Mouse (Mus musculus): Measurements from ENCODE around the gene Ptpn1. TPM values are rescaled to one million over a fixed set of nuclear protein-coding genes. Genes with fewer than 3 reads are reported as not detected.

Gene Ptpn1
- total and polyA plus RNA-seq, 3 experiments: 16.2 to 38.1 (median 29.4) TPM

DNA sequence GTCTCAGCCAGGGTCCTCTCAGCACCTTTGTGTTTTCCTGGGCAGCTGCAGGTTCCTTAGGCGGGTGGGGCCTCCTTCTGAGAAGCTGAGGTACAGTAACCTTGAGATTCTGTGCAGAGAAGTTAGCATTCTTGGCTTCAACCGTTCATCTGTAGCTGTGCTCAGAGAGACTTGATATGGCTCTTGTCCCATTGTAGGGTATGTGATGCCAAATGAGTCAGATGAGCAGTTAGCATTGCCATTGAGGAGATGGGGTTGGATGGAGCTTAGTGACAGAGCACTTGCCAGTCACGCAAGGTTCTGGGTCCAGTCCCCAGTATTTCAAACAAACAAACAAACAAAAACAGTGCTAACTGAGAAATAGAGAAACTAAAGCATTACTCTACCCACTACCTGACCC, 34.1 kb downstream of the Ptpn1 start:
- H3K9me3 ChIP-seq (replicated peaks): no peaks in the 10 kb centered on the region
- no peak for TF ChIP-seq GATA2 (IDR thresholded peaks at IDR 0.05; ENCODE audit: borderline replicate concordance, low read depth, low read length)
- no peak for TF ChIP-seq POLR2AphosphoS5 (IDR thresholded peaks at IDR 0.05; ENCODE audit: insufficient replicate concordance, low read depth, low read length)
- TF ChIP-seq CTCF (IDR thresholded peaks at IDR 0.05; ENCODE audit: low read depth, low read length): no peak
- TF ChIP-seq GATA1 (IDR thresholded peaks at IDR 0.05; ENCODE audit: borderline replicate concordance, low read length): no peak
- no peak for TF ChIP-seq TAL1 (conservative IDR thresholded peaks at IDR 0.05; ENCODE audit: low read depth, low read length)
- H3K36me3 ChIP-seq (replicated peaks): peaks cover 95% of the 10 kb centered on the region
- ATAC-seq (ENCODE audit: extremely low read depth, insufficient number of reproducible peaks, low FRiP score, poor library complexity, severe bottlenecking) (no peak), DNase-seq (ENCODE audit: low spot score) (no peak)
- H3K4me3 ChIP-seq (ENCODE audit: low read depth, low read length): no peak overlapping the region
- no peaks in the 10 kb centered on the region for H3K4me1 ChIP-seq (ENCODE audit: insufficient read depth, low read depth, low read length)
- H3K27me3 ChIP-seq (ENCODE audit: insufficient read depth, low read length): no peaks in the 10 kb centered on the region

DNA sequence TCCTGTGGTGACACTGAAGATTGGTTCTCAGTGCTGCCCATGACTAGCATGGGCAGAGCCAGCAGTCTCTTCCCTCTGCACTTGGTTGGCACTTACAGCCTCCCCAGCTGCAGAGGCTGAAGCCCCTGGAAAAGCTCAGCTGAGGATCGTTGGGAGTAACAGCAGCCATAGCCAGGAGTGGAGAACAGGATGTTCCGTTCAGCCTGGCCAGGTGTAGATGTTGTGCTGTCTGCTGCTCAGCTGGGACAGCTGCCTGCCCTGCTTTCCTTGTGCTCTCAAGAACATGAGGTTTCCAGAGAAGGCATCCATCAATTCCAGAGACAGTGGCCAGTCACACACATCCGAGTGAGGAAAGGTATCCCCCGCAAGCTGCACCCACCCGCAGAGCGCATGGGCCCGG, 36.6 kb downstream of the Ptpn1 start:
- H3K9me3 ChIP-seq (replicated peaks): no peaks in the 10 kb centered on the region
- TF ChIP-seq GATA2 (IDR thresholded peaks at IDR 0.05; ENCODE audit: borderline replicate concordance, low read depth, low read length) (no peak), POLR2AphosphoS5 (IDR thresholded peaks at IDR 0.05; ENCODE audit: insufficient replicate concordance, low read depth, low read length) (no peak), CTCF (IDR thresholded peaks at IDR 0.05; ENCODE audit: low read depth, low read length) (no peak), TAL1 (conservative IDR thresholded peaks at IDR 0.05; ENCODE audit: low read depth, low read length) (no peak)
- no peak for ATAC-seq (ENCODE audit: extremely low read depth, insufficient number of reproducible peaks, low FRiP score, poor library complexity, severe bottlenecking)
- H3K36me3 ChIP-seq (replicated peaks): peaks cover 100% of the 10 kb centered on the region
- no peaks in the 10 kb centered on the region for H3K27me3 ChIP-seq (ENCODE audit: insufficient read depth, low read length)
- no peaks in the 10 kb centered on the region for H3K4me1 ChIP-seq (ENCODE audit: insufficient read depth, low read depth, low read length)
- no peak for DNase-seq (ENCODE audit: low spot score)
- H3K4me3 ChIP-seq (ENCODE audit: low read depth, low read length): no peak overlapping the region

DNA sequence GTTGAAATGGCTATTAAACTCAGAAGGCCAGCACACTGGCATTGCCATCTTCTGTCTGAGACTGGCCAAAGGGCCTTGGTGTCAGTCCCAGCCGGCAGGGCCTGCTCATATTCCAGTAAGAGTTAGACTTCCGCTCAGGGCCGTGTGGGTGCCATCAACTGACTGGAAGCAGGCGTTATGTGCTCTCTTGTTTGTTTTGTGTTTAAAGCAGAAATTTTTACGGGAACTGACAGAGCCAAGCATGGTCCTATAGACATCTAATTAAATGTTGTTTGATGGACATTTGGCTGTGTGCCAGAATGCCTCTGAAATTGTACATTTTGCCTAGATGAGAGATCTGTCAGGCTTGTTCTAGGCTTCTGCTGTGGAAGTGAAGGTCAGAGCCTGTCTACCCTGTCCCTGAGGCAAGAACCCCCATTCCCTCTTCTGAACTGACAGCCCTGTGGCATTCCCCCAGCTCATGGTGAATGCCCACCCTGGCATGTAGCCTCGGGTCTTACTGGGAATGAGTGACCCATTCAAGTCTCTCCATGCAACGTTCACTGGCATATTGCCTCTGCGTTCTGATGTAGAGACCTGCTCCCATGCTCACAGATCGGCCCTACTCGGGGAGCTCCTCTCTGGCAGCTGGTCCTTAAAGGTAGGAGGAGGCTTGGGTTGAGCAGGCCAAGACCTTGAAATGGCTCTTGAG, 38.1 kb downstream of the Ptpn1 start:
- no peak for ATAC-seq (ENCODE audit: extremely low read depth, insufficient number of reproducible peaks, low FRiP score, poor library complexity, severe bottlenecking)
- no peaks in the 10 kb centered on the region for H3K9me3 ChIP-seq (replicated peaks)
- H3K4me3 ChIP-seq (ENCODE audit: low read depth, low read length): no peak overlapping the region
- no peaks in the 10 kb centered on the region for H3K4me1 ChIP-seq (ENCODE audit: insufficient read depth, low read depth, low read length)
- DNase-seq (ENCODE audit: low spot score): no peak
- H3K36me3 ChIP-seq (replicated peaks): peaks cover 100% of the 10 kb centered on the region
- TF ChIP-seq CTCF (IDR thresholded peaks at IDR 0.05; ENCODE audit: low read depth, low read length) (no peak), GATA1 (IDR thresholded peaks at IDR 0.05; ENCODE audit: borderline replicate concordance, low read length) (no peak)
- no peaks in the 10 kb centered on the region for H3K27me3 ChIP-seq (ENCODE audit: insufficient read depth, low read length)

DNA sequence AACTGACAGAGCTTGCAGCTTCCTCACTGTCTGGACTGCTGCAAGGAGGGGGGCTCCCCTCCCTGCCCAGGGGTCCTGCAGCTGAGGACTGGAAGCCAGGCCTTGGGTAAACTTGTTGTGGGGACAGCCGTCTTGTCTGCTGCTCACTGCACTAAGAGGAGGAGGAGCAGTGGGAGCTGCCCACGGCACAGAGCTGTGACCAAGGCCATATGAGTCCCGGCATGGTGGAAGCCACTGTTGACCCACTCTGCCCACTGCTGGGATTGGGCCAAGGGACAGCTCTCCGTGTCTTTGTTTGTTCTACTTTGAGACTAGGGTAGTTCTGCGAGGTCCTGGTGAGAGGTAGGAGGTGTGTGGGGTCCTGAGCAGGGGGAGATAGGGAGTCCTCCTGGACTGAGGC, 40.3 kb downstream of the Ptpn1 start:
- Histone ChIP-seq H3K9me3 (replicated peaks) (no peaks in the 10 kb centered on the region), H3K27me3 (ENCODE audit: insufficient read depth, low read length) (no peaks in the 10 kb centered on the region), H3K36me3 (replicated peaks) (peaks cover 99% of the 10 kb centered on the region), H3K4me1 (ENCODE audit: insufficient read depth, low read depth, low read length) (no peaks in the 10 kb centered on the region), H3K4me3 (ENCODE audit: low read depth, low read length) (no peak overlapping the region)
- ATAC-seq (ENCODE audit: extremely low read depth, insufficient number of reproducible peaks, low FRiP score, poor library complexity, severe bottlenecking): no peak
- TF ChIP-seq GATA2 (IDR thresholded peaks at IDR 0.05; ENCODE audit: borderline replicate concordance, low read depth, low read length): no peak
- no peak for DNase-seq (ENCODE audit: low spot score)

DNA sequence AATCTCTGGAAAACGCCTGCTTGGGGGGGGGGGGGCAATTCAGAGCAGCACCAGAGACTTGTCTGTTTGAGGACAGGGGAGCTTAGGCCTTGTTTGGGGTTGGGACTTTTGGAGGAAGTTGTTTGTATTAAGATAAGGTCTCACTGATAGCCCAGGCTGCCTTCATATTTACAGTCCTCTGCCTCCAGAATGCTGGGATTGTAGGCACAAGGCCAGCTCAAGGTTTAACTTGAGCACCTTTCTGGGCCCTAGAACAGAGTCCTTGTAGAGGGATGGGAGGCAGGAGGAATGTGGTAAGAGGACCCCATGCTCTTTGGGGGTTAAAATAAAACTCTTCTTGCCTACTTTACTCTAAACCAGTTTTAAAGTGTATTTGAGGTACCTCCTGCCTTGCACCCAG, 41.0 kb downstream of the Ptpn1 start:
- Histone ChIP-seq H3K9me3 (replicated peaks) (no peaks in the 10 kb centered on the region), H3K4me3 (ENCODE audit: low read depth, low read length) (no peak overlapping the region), H3K4me1 (ENCODE audit: insufficient read depth, low read depth, low read length) (no peaks in the 10 kb centered on the region), H3K27me3 (ENCODE audit: insufficient read depth, low read length) (no peaks in the 10 kb centered on the region), H3K36me3 (replicated peaks) (peaks cover 99% of the 10 kb centered on the region)
- TF ChIP-seq TAL1 (conservative IDR thresholded peaks at IDR 0.05; ENCODE audit: low read depth, low read length): no peak
- no peak for TF ChIP-seq GATA2 (IDR thresholded peaks at IDR 0.05; ENCODE audit: borderline replicate concordance, low read depth, low read length)
- DNase-seq (ENCODE audit: low spot score) (no peak), ATAC-seq (ENCODE audit: extremely low read depth, insufficient number of reproducible peaks, low FRiP score, poor library complexity, severe bottlenecking) (no peak)

DNA sequence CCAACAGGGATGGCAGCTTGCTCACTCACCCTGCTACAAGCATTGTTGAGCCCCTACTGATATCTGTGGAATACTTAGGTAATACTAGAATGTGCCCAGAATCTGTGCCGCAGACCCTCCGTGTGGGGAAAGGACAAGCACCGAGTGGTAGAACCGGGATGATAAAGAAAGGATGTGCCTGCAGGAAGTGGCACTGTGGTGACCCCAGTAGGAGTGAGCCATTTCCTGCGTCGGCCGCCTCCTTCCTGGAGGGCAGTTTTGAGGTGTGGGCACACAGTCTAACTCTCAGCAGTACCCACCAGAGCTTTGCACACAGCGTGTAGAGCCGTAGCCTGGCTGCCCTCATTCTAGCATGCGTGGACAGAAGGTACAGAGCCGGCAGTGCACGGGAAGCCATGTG, 43.9 kb downstream of the Ptpn1 start:
- no peaks in the 10 kb centered on the region for H3K4me1 ChIP-seq (ENCODE audit: insufficient read depth, low read depth, low read length)
- no peaks in the 10 kb centered on the region for H3K9me3 ChIP-seq (replicated peaks)
- no peak for DNase-seq (ENCODE audit: low spot score)
- ATAC-seq (ENCODE audit: extremely low read depth, insufficient number of reproducible peaks, low FRiP score, poor library complexity, severe bottlenecking): no peak
- H3K27me3 ChIP-seq (ENCODE audit: insufficient read depth, low read length): no peaks in the 10 kb centered on the region
- TF ChIP-seq GATA1 (IDR thresholded peaks at IDR 0.05; ENCODE audit: borderline replicate concordance, low read length) (no peak), GATA2 (IDR thresholded peaks at IDR 0.05; ENCODE audit: borderline replicate concordance, low read depth, low read length) (no peak), CTCF (IDR thresholded peaks at IDR 0.05; ENCODE audit: low read depth, low read length) (no peak), TAL1 (conservative IDR thresholded peaks at IDR 0.05; ENCODE audit: low read depth, low read length) (no peak), POLR2AphosphoS5 (IDR thresholded peaks at IDR 0.05; ENCODE audit: insufficient replicate concordance, low read depth, low read length) (no peak)
- H3K36me3 ChIP-seq (replicated peaks): peaks cover 94% of the 10 kb centered on the region
- H3K4me3 ChIP-seq (ENCODE audit: low read depth, low read length): no peak overlapping the region

DNA sequence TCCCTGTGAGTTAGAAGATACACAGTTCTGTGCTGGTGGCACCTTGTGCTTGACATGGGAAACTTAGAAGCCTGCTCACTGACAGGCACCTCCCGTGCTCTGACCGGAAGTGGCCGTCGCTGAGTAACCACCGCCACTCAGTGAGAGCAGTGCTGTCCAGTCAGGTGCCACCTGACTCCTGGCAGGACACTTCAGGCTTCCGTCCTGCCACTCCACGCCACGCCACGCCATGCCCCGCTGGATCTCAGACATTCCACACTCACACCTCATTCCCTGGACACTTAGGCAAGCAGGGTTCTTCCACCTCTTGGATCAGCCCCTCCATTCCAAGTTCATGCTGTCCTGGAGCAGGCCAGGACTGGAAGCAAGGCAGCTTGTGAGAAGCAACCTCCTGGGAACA, 46.4 kb downstream of the Ptpn1 start:
- TF ChIP-seq POLR2AphosphoS5 (IDR thresholded peaks at IDR 0.05; ENCODE audit: insufficient replicate concordance, low read depth, low read length): no peak
- no peak for TF ChIP-seq GATA2 (IDR thresholded peaks at IDR 0.05; ENCODE audit: borderline replicate concordance, low read depth, low read length)
- no peak for TF ChIP-seq TAL1 (conservative IDR thresholded peaks at IDR 0.05; ENCODE audit: low read depth, low read length)
- no peak for TF ChIP-seq GATA1 (IDR thresholded peaks at IDR 0.05; ENCODE audit: borderline replicate concordance, low read length)
- Histone ChIP-seq H3K4me1 (ENCODE audit: insufficient read depth, low read depth, low read length) (no peaks in the 10 kb centered on the region), H3K4me3 (ENCODE audit: low read depth, low read length) (no peak overlapping the region), H3K27me3 (ENCODE audit: insufficient read depth, low read length) (no peaks in the 10 kb centered on the region), H3K9me3 (replicated peaks) (no peaks in the 10 kb centered on the region), H3K36me3 (replicated peaks) (peaks cover 69% of the 10 kb centered on the region)
- no peak for DNase-seq (ENCODE audit: low spot score)
- ATAC-seq (ENCODE audit: extremely low read depth, insufficient number of reproducible peaks, low FRiP score, poor library complexity, severe bottlenecking): no peak

All from G1E (cell line).